Comparison of ENCODE assay signal across 9 mouse cellular contexts in genomic region chr15:85151433-85151918, GRCm38 (mm10). TPM values are rescaled to one million over a fixed set of nuclear protein-coding genes. Genes with fewer than 3 reads are reported as not detected.
DNase-seq lines count a peak whose midpoint lies in the region; ATAC-seq and TF ChIP-seq lines count a peak whose summit lies in the region.
"Had no signal": no experiment of that assay in that cellular context is flagged by ENCODE, and none has a peak within 500 bp of the region (broad histone marks: within the 10 kb centered on the region; RNA-seq: fewer than 3 reads in every experiment).

No protein-coding gene starts in this region.

- H3K27ac ChIP-seq in bone marrow, adult 2 months (ENCODE audit: control insufficient read depth, insufficient read depth, low read depth, low read length, poor library complexity): no peak overlapping the region
- H3K27ac ChIP-seq in heart, embryonic 14.5 days (replicated peaks in 1 of 2; ENCODE audit: control insufficient read depth in 1 of 2, insufficient read depth in 1 of 2, low read depth in 2 of 2, low read length in 2 of 2): no peak overlapping the region
- H3K27ac ChIP-seq in liver, embryonic 12.5 days: no peak overlapping the region
- H3K27ac ChIP-seq in neural tube, embryonic 14.5 days (ENCODE audit: low read depth, low read length): no peak overlapping the region
- H3K27ac ChIP-seq: embryonic facial prominence, embryonic 12.5 days had no signal

- peak; percentile 37; the same call in 1 of the 2 replicates for ATAC-seq in heart, embryonic 14.5 days (ENCODE audit: insufficient number of reproducible peaks, insufficient read depth, low FRiP score, low read depth)
- ATAC-seq in liver, embryonic 12.5 days: 0 out of 2 replicates have a peak, but pooled peaks have one; percentile 21
- ATAC-seq in neural tube, embryonic 14.5 days (ENCODE audit: low read depth): peak; percentile 66

- H3K9ac ChIP-seq in heart, embryonic 14.5 days (ENCODE audit: low read length): no peak overlapping the region
- no peak overlapping the region for H3K9ac ChIP-seq in liver, embryonic 12.5 days
- H3K9ac ChIP-seq in neural tube, embryonic 14.5 days (replicated peaks; ENCODE audit: low read depth, low read length): no peak overlapping the region
- H3K9ac ChIP-seq: embryonic facial prominence, embryonic 12.5 days had no signal

- H3K4me3 ChIP-seq in C2C12 (ENCODE audit: insufficient read depth, poor library complexity, severe bottlenecking): no peak overlapping the region
- no peak overlapping the region for H3K4me3 ChIP-seq in bone marrow, adult 2 months (replicated peaks; ENCODE audit: control insufficient read depth, low read depth, low read length)
- H3K4me3 ChIP-seq in heart, embryonic 14.5 days (ENCODE audit: control insufficient read depth in 1 of 2, insufficient read depth in 1 of 2, low read depth in 1 of 2, low read length in 2 of 2): no peak overlapping the region
- H3K4me3 ChIP-seq in liver, embryonic 12.5 days: no peak overlapping the region
- no peak overlapping the region for H3K4me3 ChIP-seq in neural tube, embryonic 14.5 days (ENCODE audit: low read depth, low read length)
- H3K4me3 ChIP-seq: embryonic facial prominence, embryonic 12.5 days had no signal

- H3K9me3 ChIP-seq in heart, embryonic 14.5 days (ENCODE audit: control insufficient read depth, low read length): no peaks in the 10 kb centered on the region
- H3K9me3 ChIP-seq in liver, embryonic 12.5 days (replicated peaks): no peaks in the 10 kb centered on the region
- H3K9me3 ChIP-seq in neural tube, embryonic 14.5 days (ENCODE audit: control insufficient read depth, low read length): no peaks in the 10 kb centered on the region
- H3K9me3 ChIP-seq: embryonic facial prominence, embryonic 12.5 days had no signal

- 38% methylated on average over 13 of the region's 13 CpGs for WGBS in bone marrow, adult 2 months
- WGBS in heart, embryonic 14.5 days: 24% methylated on average over 13 of the region's 13 CpGs
- WGBS in liver, embryonic 12.5 days (ENCODE audit: insufficient replicate concordance): 27% methylated on average over 13 of the region's 13 CpGs
- WGBS in neural tube, embryonic 14.5 days: 30% methylated on average over 13 of the region's 13 CpGs

- DNase-seq in fibroblast of lung, adult 2 months (ENCODE audit: low read depth): peak; percentile 31
- DNase-seq in kidney, postnatal 10 days: peak; percentile 91
- DNase-seq in thymus, postnatal 14 days: peak; percentile 77

- TF ChIP-seq POLR2A in bone marrow, adult 2 months (IDR thresholded peaks at IDR 0.05; ENCODE audit: borderline replicate concordance, control insufficient read depth, low read depth, low read length): no peak

- peaks cover 50% of the 10 kb centered on the region for H3K27me3 ChIP-seq in C2C12 (ENCODE audit: control insufficient read depth, insufficient read depth, insufficient read length)
- peaks cover 27% of the 10 kb centered on the region for H3K27me3 ChIP-seq in heart, embryonic 14.5 days (ENCODE audit: control insufficient read depth, insufficient read depth, low read length)
- H3K27me3 ChIP-seq in liver, embryonic 12.5 days (replicated peaks): 0 out of 2 replicates have a peak, but pooled peaks cover 4% of the 10 kb centered on the region
- H3K27me3 ChIP-seq in neural tube, embryonic 14.5 days (ENCODE audit: control insufficient read depth, insufficient read depth, low read length): no peaks in the 10 kb centered on the region
- H3K27me3 ChIP-seq: embryonic facial prominence, embryonic 12.5 days had no signal

- H3K79me2 ChIP-seq in C2C12 (ENCODE audit: control insufficient read depth, insufficient read depth): no peaks in the 10 kb centered on the region

- no peaks in the 10 kb centered on the region for H3K4me1 ChIP-seq in bone marrow, adult 2 months (ENCODE audit: control insufficient read depth, insufficient read depth, low read length)
- H3K4me1 ChIP-seq in heart, embryonic 14.5 days (ENCODE audit: control insufficient read depth in 2 of 2, insufficient read depth in 2 of 2, low read length in 2 of 2): peaks cover 17% of the 10 kb centered on the region in 2 experiments
- H3K4me1 ChIP-seq in liver, embryonic 12.5 days: no peaks in the 10 kb centered on the region
- no peaks in the 10 kb centered on the region for H3K4me1 ChIP-seq in neural tube, embryonic 14.5 days (ENCODE audit: control insufficient read depth, insufficient read depth, low read length)
- H3K4me1 ChIP-seq: embryonic facial prominence, embryonic 12.5 days had no signal

- no peaks in the 10 kb centered on the region for H3K79me3 ChIP-seq in C2C12 (ENCODE audit: low read depth)

- TF ChIP-seq CTCF in C2C12 (IDR thresholded peaks at IDR 0.05; ENCODE audit: control insufficient read depth, insufficient read depth, insufficient read length): peak; percentile 98
- TF ChIP-seq CTCF in bone marrow, adult 2 months (IDR thresholded peaks at IDR 0.05; ENCODE audit: control insufficient read depth, insufficient read depth, low read length): peak; percentile 83

- H3K36me3 ChIP-seq in C2C12 (ENCODE audit: control insufficient read depth, insufficient read depth): no peaks in the 10 kb centered on the region
- H3K36me3 ChIP-seq in heart, embryonic 14.5 days (ENCODE audit: control insufficient read depth, insufficient read depth, low read length): no peaks in the 10 kb centered on the region
- H3K36me3 ChIP-seq in liver, embryonic 12.5 days: no peaks in the 10 kb centered on the region
- no peaks in the 10 kb centered on the region for H3K36me3 ChIP-seq in neural tube, embryonic 14.5 days (ENCODE audit: control insufficient read depth, insufficient read depth, low read length)
- H3K36me3 ChIP-seq: embryonic facial prominence, embryonic 12.5 days had no signal

- no peak overlapping the region for H3ac ChIP-seq in C2C12 (ENCODE audit: control insufficient read depth, insufficient read length, low read depth)

- H3K4me2 ChIP-seq in heart, embryonic 14.5 days (ENCODE audit: low read length): no peak overlapping the region
- H3K4me2 ChIP-seq in liver, embryonic 12.5 days: no peak overlapping the region
- H3K4me2 ChIP-seq in neural tube, embryonic 14.5 days (ENCODE audit: low read depth, low read length): no peak overlapping the region
- H3K4me2 ChIP-seq: embryonic facial prominence, embryonic 12.5 days had no signal

TF ChIP-seq in C2C12, 6 proteins besides CTCF, POLR2A, EP300 and RAD21:
- TF ChIP-seq CEBPB (IDR thresholded peaks at IDR 0.05; ENCODE audit: low read depth) (no peak), FOSL1 (IDR thresholded peaks at IDR 0.05; ENCODE audit: insufficient read depth, low read length, poor library complexity, severe bottlenecking) (no peak), MYOD1 (IDR thresholded peaks at IDR 0.05; ENCODE audit: control insufficient read depth, insufficient read length, low read depth) (no peak), MAX (IDR thresholded peaks at IDR 0.05) (no peak), USF1 (IDR thresholded peaks at IDR 0.05; ENCODE audit: low read depth) (no peak), MYOG (IDR thresholded peaks at IDR 0.05; ENCODE audit: control insufficient read depth, extremely low read depth, insufficient read length) (no peak)

RNA-seq across cellular contexts. Expression of gene Ribc2, which starts 19.6 kb away (rescaled TPM):
- polyA plus RNA-seq in C2C12 (2012; fragmentation: generic; extraction: Trizol): not detected
- not detected in 2 replicates for polyA plus RNA-seq in bone marrow, adult 2 months (2011; ENCODE audit: insufficient read depth, insufficient read length, low replicate concordance, missing spikeins)
- not detected in 2 replicates for polyA plus RNA-seq in heart, embryonic 14.5 days (2014; fragmentation: Nextera tagmentation; extraction: Ambion mirVana)
- polyA plus RNA-seq in liver, embryonic 12.5 days (2016; fragmentation: Nextera tagmentation; extraction: Ambion mirVana): not detected in 2 replicates
- polyA plus RNA-seq in neural tube, embryonic 14.5 days (2014; fragmentation: Nextera tagmentation; extraction: Ambion mirVana): 0.37 and 0.83 TPM in 2 replicates

RNA-seq across cellular contexts. Expression of gene Smc1b, which starts 19.7 kb away (rescaled TPM):
- polyA plus RNA-seq in C2C12 (2012; fragmentation: generic; extraction: Trizol): 0.01 TPM
- polyA plus RNA-seq in bone marrow, adult 2 months (2011; ENCODE audit: insufficient read depth, insufficient read length, low replicate concordance, missing spikeins): 0.62 TPM in 1 of 2 replicates, not detected in the other
- polyA plus RNA-seq in heart, embryonic 14.5 days (2014; fragmentation: Nextera tagmentation; extraction: Ambion mirVana): 0.04 and 0.09 TPM in 2 replicates
- 0.18 and 0.31 TPM in 2 replicates for polyA plus RNA-seq in liver, embryonic 12.5 days (2016; fragmentation: Nextera tagmentation; extraction: Ambion mirVana)
- 0.08 and 0.35 TPM in 2 replicates for polyA plus RNA-seq in neural tube, embryonic 14.5 days (2014; fragmentation: Nextera tagmentation; extraction: Ambion mirVana)

RNA-seq across cellular contexts. Expression of gene Fbln1, which starts 54.3 kb away (rescaled TPM):
- 32.4 TPM for polyA plus RNA-seq in C2C12 (2012; fragmentation: generic; extraction: Trizol)
- 2.0 and 3.6 TPM in 2 replicates for polyA plus RNA-seq in bone marrow, adult 2 months (2011; ENCODE audit: insufficient read depth, insufficient read length, low replicate concordance, missing spikeins)
- polyA plus RNA-seq in heart, embryonic 14.5 days (2014; fragmentation: Nextera tagmentation; extraction: Ambion mirVana): 128 and 162 TPM in 2 replicates
- polyA plus RNA-seq in liver, embryonic 12.5 days (2016; fragmentation: Nextera tagmentation; extraction: Ambion mirVana): 18.1 and 19.5 TPM in 2 replicates
- 17.1 and 64.7 TPM in 2 replicates for polyA plus RNA-seq in neural tube, embryonic 14.5 days (2014; fragmentation: Nextera tagmentation; extraction: Ambion mirVana)

Comparison
In these comparisons a context has a peak if more than half of its experiments do, and no peak if none do; other contexts are left out.
1. DNase-seq: peak in every context shown above with its lines; median percentile 91 in kidney, postnatal 10 days; 77 in thymus, postnatal 14 days; 31 in fibroblast of lung, adult 2 months.